Mouse (Mus musculus) testis, adult 2 months (tissue): ENCODE measurements at regions not wholly inside any gene's neighbourhood (a gene's known extent, or its start where the extent isn't known, plus 50 kb on each side); places are given as distances from the start of the nearest gene placed in this dataset.
"Not testable (repeated sequence)": the region's sequence is repeated elsewhere in the genome, so short reads cannot be mapped to it uniquely, and the experiment has no call there.

Experiments
- H3K27ac ChIP-seq: fragments of 200-500 bp; 2 replicates; pipeline ENCODE4 v1.5.1; 2012; ENCODE audit warnings: low read depth, low read length; ENCODE audit not compliant: control insufficient read depth, insufficient read depth
- H3K27me3 ChIP-seq: fragments of 200-500 bp; 2 replicates; pipeline ENCODE4 v1.6.1; 2012; ENCODE audit warnings: mild to moderate bottlenecking, low read length, moderate library complexity; ENCODE audit not compliant: control insufficient read depth, insufficient read depth
- H3K36me3 ChIP-seq: fragments of 200-500 bp; 2 replicates; pipeline ENCODE4 v1.6.1; 2012; ENCODE audit warnings: mild to moderate bottlenecking, low read length; ENCODE audit not compliant: control insufficient read depth, insufficient read depth
- H3K4me1 ChIP-seq: fragments of 200-500 bp; 2 replicates; pipeline ENCODE4 v1.6.1; 2012; ENCODE audit warnings: low read length; ENCODE audit not compliant: control insufficient read depth, insufficient read depth
- H3K4me3 ChIP-seq: fragments of 200-500 bp; 2 replicates; pipeline ENCODE4 v1.5.1; 2012; ENCODE audit warnings: low read depth, mild to moderate bottlenecking, low read length, moderate library complexity, mixed read lengths; ENCODE audit not compliant: control insufficient read depth
- CTCF ChIP-seq: fragments of 200-500 bp; IDR thresholded peaks from 2 replicates; pipeline ENCODE4 v1.5.1; 2012; ENCODE audit warnings: low read depth, mild to moderate bottlenecking, inconsistent platforms, low read length, moderate library complexity; ENCODE audit not compliant: control insufficient read depth, insufficient read depth, insufficient replicate concordance
- POLR2A ChIP-seq: fragments of 200-500 bp; IDR thresholded peaks from 2 replicates; pipeline ENCODE4 v1.6.1; 2012; ENCODE audit warnings: low read depth, mild to moderate bottlenecking, inconsistent platforms, low read length, moderate library complexity; ENCODE audit not compliant: control insufficient read depth

GRCm38 (mm10) chr2:53711213-53711612, 374.1 kb downstream of the Rprm start:
- TF ChIP-seq CTCF (no peak), POLR2A (no peak)
- Histone ChIP-seq H3K4me3 (no peak overlapping the region), H3K4me1 (no peaks in the 10 kb centered on the region), H3K27me3 (no peaks in the 10 kb centered on the region), H3K36me3 (no peaks in the 10 kb centered on the region), H3K27ac (no peak overlapping the region)

DNA sequence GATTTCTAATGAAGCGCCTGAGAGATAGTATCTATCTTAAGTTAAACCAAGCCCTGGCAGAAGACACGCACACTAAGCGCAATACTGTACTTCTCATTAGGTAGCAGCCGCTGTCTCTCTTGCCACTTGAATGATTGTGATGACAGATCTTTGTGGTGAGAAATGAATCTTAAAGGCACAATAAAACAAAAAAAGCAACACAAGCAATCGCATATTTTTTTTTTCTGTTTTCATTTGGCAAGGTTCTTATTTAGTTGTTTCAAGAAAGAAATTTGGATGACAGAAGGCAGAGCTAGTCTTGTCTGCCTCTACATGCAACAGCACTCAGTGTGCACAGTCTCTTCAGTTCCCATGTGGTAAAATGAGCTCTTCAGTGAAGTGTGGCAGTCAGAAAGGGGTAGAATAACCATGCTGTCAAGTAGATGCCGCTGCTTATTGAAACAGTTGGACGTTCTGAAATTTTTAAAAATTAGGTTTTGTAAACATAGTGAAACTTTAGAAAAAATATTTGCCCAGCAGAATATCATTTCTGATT, 372.2 kb downstream of the Rprm start:
- no peaks in the 10 kb centered on the region for H3K36me3 ChIP-seq
- no peaks in the 10 kb centered on the region for H3K27me3 ChIP-seq
- TF ChIP-seq POLR2A (no peak), CTCF (no peak)
- H3K4me3 ChIP-seq: no peak overlapping the region
- no peaks in the 10 kb centered on the region for H3K4me1 ChIP-seq
- no peak overlapping the region for H3K27ac ChIP-seq

DNA sequence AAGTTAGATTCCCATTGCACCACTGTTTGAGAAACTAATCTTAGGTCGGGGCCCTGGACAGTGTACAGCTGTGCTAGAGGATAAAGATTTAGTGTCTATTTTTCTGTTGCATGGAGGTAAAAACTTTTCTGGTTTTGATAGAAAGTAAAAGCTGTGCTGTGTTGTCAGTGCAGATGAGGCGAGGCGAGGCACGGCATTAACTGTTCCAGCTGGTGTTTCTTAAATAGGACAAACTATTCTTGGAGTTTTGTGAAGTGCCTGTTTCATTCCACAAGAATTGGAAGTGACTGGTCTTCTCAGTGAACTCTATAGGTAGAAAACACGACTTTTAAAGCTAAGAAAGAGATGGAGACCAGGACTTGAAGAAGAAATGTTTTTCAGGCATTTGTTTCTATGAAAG, 370.3 kb downstream of the Rprm start:
- H3K4me3 ChIP-seq: no peak overlapping the region
- H3K27ac ChIP-seq: no peak overlapping the region
- H3K4me1 ChIP-seq: no peaks in the 10 kb centered on the region
- no peak for TF ChIP-seq CTCF
- no peaks in the 10 kb centered on the region for H3K36me3 ChIP-seq
- H3K27me3 ChIP-seq: no peaks in the 10 kb centered on the region

DNA sequence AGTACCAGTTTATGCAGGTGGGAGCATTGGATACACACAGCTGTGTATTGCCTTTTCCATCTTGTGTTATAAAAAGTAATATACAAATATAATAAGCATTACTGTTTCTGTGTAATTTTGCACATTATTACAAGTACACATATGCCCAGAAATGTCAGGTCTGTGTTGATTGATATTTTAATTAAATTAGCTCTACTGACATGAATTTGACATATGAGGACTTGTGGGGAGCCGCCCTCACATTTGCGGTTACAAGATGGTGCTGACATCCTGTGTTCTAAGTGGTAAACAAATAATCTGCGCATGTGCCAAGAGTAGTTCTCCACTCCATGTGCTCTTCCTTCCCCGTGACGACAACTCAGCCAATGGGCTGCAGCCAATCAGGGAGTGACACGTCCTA, 362.1 kb downstream of the Rprm start:
- H3K4me3 ChIP-seq: no peak overlapping the region
- H3K27me3 ChIP-seq: no peaks in the 10 kb centered on the region
- no peak overlapping the region for H3K27ac ChIP-seq
- H3K4me1 ChIP-seq: no peaks in the 10 kb centered on the region
- H3K36me3 ChIP-seq: no peaks in the 10 kb centered on the region
- TF ChIP-seq POLR2A: no peak
- no peak for TF ChIP-seq CTCF

DNA sequence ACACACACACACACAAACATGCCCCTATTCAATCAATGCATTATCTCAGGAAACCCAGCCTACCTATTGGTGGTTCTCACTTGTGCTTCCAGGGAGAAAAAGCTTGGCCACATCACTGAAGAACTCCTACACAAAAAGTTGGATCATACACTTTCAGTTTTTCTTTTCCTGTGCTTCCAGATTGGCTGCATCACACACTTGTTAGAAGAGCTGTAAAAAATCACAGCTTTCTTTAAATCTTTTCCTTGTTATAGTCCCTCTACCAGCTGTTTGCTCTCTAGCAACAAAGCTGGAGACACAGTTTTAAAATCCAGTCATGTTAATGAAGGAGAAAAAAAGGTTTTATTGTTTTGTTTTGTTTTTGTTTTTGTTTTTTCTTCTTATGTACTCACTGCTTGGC, 356.7 kb downstream of the Rprm start:
- Histone ChIP-seq H3K27me3 (no peaks in the 10 kb centered on the region), H3K4me1 (no peaks in the 10 kb centered on the region), H3K36me3 (no peaks in the 10 kb centered on the region), H3K27ac (no peak overlapping the region), H3K4me3 (no peak overlapping the region)
- TF ChIP-seq POLR2A (no peak), CTCF (no peak)

DNA sequence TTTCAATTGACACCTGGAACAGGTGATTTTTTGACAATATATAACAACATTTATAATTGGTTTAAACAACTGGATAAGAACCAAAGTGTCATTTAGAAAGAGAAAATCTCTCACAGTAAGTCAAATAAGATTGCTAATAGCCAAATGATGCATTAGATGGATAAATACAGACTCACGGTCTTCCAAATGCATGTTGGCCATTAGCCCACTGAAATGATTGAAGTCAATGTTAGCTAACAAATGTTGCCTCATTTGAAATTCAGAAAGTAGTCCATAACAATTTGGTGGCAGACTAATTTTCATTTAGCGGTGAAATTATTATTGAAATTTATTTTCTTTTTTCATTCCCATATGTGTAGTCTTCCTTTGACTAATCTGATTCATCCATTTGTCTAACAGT, 354.9 kb downstream of the Rprm start:
- no peak overlapping the region for H3K27ac ChIP-seq
- no peak overlapping the region for H3K4me3 ChIP-seq
- TF ChIP-seq POLR2A (no peak), CTCF (no peak)
- H3K4me1 ChIP-seq: no peaks in the 10 kb centered on the region
- no peaks in the 10 kb centered on the region for H3K27me3 ChIP-seq
- H3K36me3 ChIP-seq: no peaks in the 10 kb centered on the region

GRCm38 (mm10) chr2:53763486-53763885, 321.9 kb downstream of the Rprm start:
- H3K4me1 ChIP-seq: no peaks in the 10 kb centered on the region
- TF ChIP-seq POLR2A (no peak), CTCF (no peak)
- no peak overlapping the region for H3K27ac ChIP-seq
- no peaks in the 10 kb centered on the region for H3K36me3 ChIP-seq
- H3K4me3 ChIP-seq: no peak overlapping the region
- H3K27me3 ChIP-seq: no peaks in the 10 kb centered on the region

DNA sequence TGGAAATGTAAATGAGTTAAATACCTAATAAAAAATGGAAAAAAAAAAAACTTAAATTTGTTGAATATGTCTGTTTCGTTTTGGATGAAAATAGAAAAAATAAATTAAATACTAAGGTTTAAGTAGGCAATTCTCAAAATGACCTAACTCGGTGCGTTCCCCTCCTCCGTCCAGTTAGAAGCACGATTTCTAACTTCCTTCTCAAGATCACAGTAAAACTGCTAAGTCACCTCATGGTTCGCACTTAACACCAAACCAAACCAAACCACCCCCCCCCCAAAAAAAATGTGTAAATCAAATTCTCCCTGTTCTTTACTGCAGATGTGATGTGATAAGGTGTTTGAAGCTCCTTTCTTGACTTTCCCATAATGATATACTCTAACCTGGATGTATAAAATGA, 303.3 kb downstream of the Rprm start:
- H3K4me3 ChIP-seq, H3K27ac ChIP-seq, H3K27me3 ChIP-seq, H3K4me1 ChIP-seq, H3K36me3 ChIP-seq: not testable (repeated sequence)

DNA sequence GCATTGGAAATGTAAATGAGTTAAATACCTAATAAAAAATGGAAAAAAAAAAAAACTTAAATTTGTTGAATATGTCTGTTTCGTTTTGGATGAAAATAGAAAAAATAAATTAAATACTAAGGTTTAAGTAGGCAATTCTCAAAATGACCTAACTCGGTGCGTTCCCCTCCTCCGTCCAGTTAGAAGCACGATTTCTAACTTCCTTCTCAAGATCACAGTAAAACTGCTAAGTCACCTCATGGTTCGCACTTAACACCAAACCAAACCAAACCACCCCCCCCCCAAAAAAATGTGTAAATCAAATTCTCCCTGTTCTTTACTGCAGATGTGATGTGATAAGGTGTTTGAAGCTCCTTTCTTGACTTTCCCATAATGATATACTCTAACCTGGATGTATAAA, 296.8 kb downstream of the Rprm start:
- not testable (repeated sequence) for H3K4me1 ChIP-seq, H3K36me3 ChIP-seq, H3K27me3 ChIP-seq, H3K27ac ChIP-seq, H3K4me3 ChIP-seq
